Mouse (Mus musculus): ENCODE measurements around the gene Ccdc39.

DNA sequence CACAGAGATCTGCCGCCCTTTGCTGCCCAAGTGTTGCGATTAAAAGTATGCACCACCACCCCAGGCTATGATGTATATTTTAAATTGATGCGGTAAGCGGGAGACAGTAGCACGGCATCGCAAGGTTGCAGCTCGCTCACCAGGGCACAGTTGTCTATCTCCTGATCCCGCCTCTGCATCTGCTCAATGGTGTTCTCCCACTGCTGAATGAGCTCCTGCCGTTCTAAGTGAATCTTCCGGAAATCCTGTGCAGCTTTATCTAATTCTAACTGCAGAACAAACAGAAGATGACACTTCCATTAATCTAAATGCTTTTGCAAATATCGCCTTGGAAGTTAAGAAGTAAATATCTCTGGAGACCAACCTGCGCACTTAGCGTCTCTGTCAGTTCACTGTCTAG is 7.5 kb downstream of the Ccdc39 start:
- TF ChIP-seq CTCF (IDR thresholded peaks at IDR 0.05; ENCODE audit: extremely low read depth, insufficient read length, insufficient replicate concordance, low read depth, low read length) (no peak), POLR2A (IDR thresholded peaks at IDR 0.05; ENCODE audit: low read depth, low read length) (no peak)
